Mouse (Mus musculus) intestine, embryonic 14.5 days (tissue): ENCODE results near the gene Sap30l. TPM values are rescaled to one million over a fixed set of nuclear protein-coding genes. Genes with fewer than 3 reads are reported as not detected.
"Not testable (repeated sequence)": the region's sequence is repeated elsewhere in the genome, so short reads cannot be mapped to it uniquely, and the experiment has no call there.

Experiments used
- ATAC-seq: fragments of 200-750 bp; cut with Nextera tagmentation; replicated peaks from 2 replicates; pipeline ENCODE4 v1.8.0; 2017; ENCODE audit warnings: low read depth, moderate number of reproducible peaks, moderate TSS enrichment, moderate library complexity; ENCODE audit not compliant: low FRiP score, low TSS enrichment
- DNase-seq: peaks from one replicate; pipeline ENCODE4 v3.0.0-alpha.2; 2018; ENCODE audit warnings: low spot score
- H3K27ac ChIP-seq: fragments of 300-500 bp; sonication (generic); 2 replicates; pipeline ENCODE4 v1.5.1; 2014; ENCODE audit warnings: low read depth, mild to moderate bottlenecking, control low read depth
- H3K27me3 ChIP-seq: fragments of 300-500 bp; sonication (generic); replicated peaks from 2 replicates; pipeline ENCODE4 v1.6.1; 2014; ENCODE audit warnings: low read length, control low read depth; ENCODE audit not compliant: control insufficient read depth, insufficient read depth
- H3K36me3 ChIP-seq: fragments of 300-500 bp; sonication (generic); 2 replicates; pipeline ENCODE4 v1.6.1; 2014; ENCODE audit warnings: low read length, control low read depth; ENCODE audit not compliant: control insufficient read depth, insufficient read depth
- H3K4me1 ChIP-seq: fragments of 300-500 bp; sonication (generic); replicated peaks from 2 replicates; pipeline ENCODE4 v1.6.1; 2014; ENCODE audit warnings: low read length, control low read depth, mixed read lengths; ENCODE audit not compliant: control insufficient read depth, insufficient read depth
- H3K4me2 ChIP-seq: fragments of 300-500 bp; sonication (generic); 2 replicates; pipeline ENCODE4 v1.6.1; 2014; ENCODE audit warnings: low read length
- H3K4me3 ChIP-seq: fragments of 300-500 bp; sonication (generic); 2 replicates; pipeline ENCODE4 v1.5.1; 2014; ENCODE audit warnings: low read depth, low read length, control low read depth, mixed read lengths
- H3K9ac ChIP-seq: fragments of 300-500 bp; sonication (generic); 2 replicates; pipeline ENCODE4 v1.6.1; 2014; ENCODE audit warnings: mild to moderate bottlenecking, low read length
- H3K9me3 ChIP-seq: fragments of 300-500 bp; sonication (generic); 2 replicates; pipeline ENCODE4 v1.6.1; 2016; ENCODE audit warnings: low read length, control low read depth; ENCODE audit not compliant: control insufficient read depth
- WGBS: fragments of 180-500 bp; shearing (Covaris S2); extraction: QIAGEN DNeasy Blood & Tissue Kit; methylation state at CpG from one replicate; pipeline ENCODE4 v1.1.7; 2014; 5-methylcytosine and 5-hydroxymethylcytosine counted together
- polyA plus RNA-seq: library from polyadenylated mRNA; unstranded; fragments of >200 nt; fragmentation: Nextera tagmentation; extraction: Ambion mirVana; gene quantifications from 2 replicates; pipeline ENCODE4 v1.2.1, GENCODE M21; 2014

Gene Sap30l
- polyA plus RNA-seq, 1 experiment from 2014 or later, result 15.0 TPM

DNA sequence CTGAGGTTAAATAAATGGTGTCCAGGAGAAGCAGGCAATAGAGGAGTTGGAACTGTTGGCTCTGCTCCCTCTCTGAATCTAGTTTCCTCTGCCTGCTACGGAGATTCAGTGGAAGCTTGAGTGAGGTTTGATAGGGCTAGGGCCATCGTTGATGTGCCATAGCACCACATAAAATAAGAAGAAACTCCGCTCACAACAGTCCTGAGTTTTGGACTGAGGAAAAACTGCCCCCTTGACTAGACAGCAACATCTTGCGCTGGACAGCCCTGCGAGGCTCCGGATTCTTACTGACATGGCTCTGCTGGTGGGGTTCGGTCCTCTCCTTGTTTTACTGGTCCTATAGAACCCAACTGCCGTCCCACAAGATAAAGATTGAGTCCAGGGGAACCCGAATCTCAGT, 35.0 kb downstream of the Sap30l start:
- ATAC-seq, result no peak
- H3K27me3 ChIP-seq, result peaks cover 37% of the 10 kb centered on the region
- peak; percentile 70 for DNase-seq
- no peaks in the 10 kb centered on the region for H3K36me3 ChIP-seq
- WGBS, result 18% methylated on average over 9 of the region's 9 CpGs
- peaks cover 37% of the 10 kb centered on the region for H3K4me1 ChIP-seq
- no peaks in the 10 kb centered on the region for H3K9me3 ChIP-seq
- H3K9ac ChIP-seq, result no peak overlapping the region
- peak overlapping the region; percentile 84 for H3K27ac ChIP-seq
- H3K4me2 ChIP-seq, result peak overlapping the region; percentile 52
- no peak overlapping the region for H3K4me3 ChIP-seq

- peak; percentile 62 for ATAC-seq
- H3K36me3 ChIP-seq, result no peaks in the 10 kb centered on the region
- no peaks in the 10 kb centered on the region for H3K9me3 ChIP-seq
- H3K27ac ChIP-seq, result peak overlapping the region; percentile 84
- H3K9ac ChIP-seq, result 0 out of 2 replicates have a peak overlapping the region, but pooled peaks have one; percentile 30
- peak; percentile 80 for DNase-seq
- peaks cover 37% of the 10 kb centered on the region for H3K4me1 ChIP-seq
- under 1% methylated on average over 38 of the region's 38 CpGs for WGBS
- H3K4me2 ChIP-seq, result peak overlapping the region; percentile 52
- H3K27me3 ChIP-seq, result peaks cover 35% of the 10 kb centered on the region
- peak overlapping the region; percentile 17 for H3K4me3 ChIP-seq
These were observed 35.6 kb downstream of the Sap30l start for GRCm38 (mm10) chr11:57836872-57837680.

GRCm38 (mm10) chr11:57837861-57838680, 36.6 kb downstream of the Sap30l start:
- no peak for ATAC-seq
- Histone ChIP-seq H3K4me3 (no peak overlapping the region), H3K36me3 (no peaks in the 10 kb centered on the region), H3K27me3 (peaks cover 30% of the 10 kb centered on the region), H3K9ac (no peak overlapping the region), H3K27ac (peak overlapping the region; percentile 84), H3K4me1 (peaks cover 36% of the 10 kb centered on the region), H3K4me2 (peak overlapping the region; percentile 52), H3K9me3 (no peaks in the 10 kb centered on the region)
- DNase-seq, result peak; percentile 74
- WGBS, result 6% methylated on average over 22 of the region's 22 CpGs

DNA sequence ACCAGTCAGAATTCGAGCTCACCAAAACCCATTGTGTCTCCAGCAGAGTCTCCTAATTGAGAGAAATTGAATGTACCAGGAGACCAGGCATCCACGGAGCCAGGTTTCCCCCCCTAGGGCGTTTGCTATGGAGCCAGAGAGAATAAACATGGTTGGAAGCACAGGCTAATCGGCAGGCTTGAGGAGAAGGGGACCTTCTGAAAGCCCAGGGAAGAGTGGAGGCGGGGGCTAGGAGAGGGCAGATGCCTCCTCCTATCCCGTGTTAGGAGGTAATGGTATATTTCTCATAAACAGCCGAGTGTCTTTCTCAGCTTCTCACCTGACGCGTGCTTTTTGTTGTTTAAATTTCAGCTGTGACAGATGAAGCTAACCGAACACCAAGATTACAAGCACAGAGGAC, 39.5 kb downstream of the Sap30l start:
- H3K27me3 ChIP-seq, result peaks cover 17% of the 10 kb centered on the region
- H3K27ac ChIP-seq, result no peak overlapping the region
- no peak for DNase-seq

GRCm38 (mm10) chr11:57841391-57841790, 40.0 kb downstream of the Sap30l start:
- Histone ChIP-seq H3K27me3 (peaks cover 13% of the 10 kb centered on the region), H3K27ac (no peak overlapping the region), H3K36me3 (no peaks in the 10 kb centered on the region), H3K9ac (no peak overlapping the region), H3K4me2 (no peak overlapping the region), H3K9me3 (no peaks in the 10 kb centered on the region), H3K4me3 (no peak overlapping the region), H3K4me1 (peaks cover 26% of the 10 kb centered on the region)
- ATAC-seq (no peak), DNase-seq (no peak)
- 37% methylated on average over 7 of the region's 7 CpGs for WGBS

More for the DNA sequence above, 39.5 kb downstream of the Sap30l start:
- no peaks in the 10 kb centered on the region for H3K9me3 ChIP-seq
- H3K4me3 ChIP-seq, result no peak overlapping the region
- peaks cover 26% of the 10 kb centered on the region for H3K4me1 ChIP-seq
- H3K9ac ChIP-seq, result no peak overlapping the region
- H3K36me3 ChIP-seq, result no peaks in the 10 kb centered on the region
- H3K4me2 ChIP-seq, result no peak overlapping the region
- no peak for ATAC-seq
- WGBS, result 19% methylated on average over 10 of the region's 10 CpGs

DNA sequence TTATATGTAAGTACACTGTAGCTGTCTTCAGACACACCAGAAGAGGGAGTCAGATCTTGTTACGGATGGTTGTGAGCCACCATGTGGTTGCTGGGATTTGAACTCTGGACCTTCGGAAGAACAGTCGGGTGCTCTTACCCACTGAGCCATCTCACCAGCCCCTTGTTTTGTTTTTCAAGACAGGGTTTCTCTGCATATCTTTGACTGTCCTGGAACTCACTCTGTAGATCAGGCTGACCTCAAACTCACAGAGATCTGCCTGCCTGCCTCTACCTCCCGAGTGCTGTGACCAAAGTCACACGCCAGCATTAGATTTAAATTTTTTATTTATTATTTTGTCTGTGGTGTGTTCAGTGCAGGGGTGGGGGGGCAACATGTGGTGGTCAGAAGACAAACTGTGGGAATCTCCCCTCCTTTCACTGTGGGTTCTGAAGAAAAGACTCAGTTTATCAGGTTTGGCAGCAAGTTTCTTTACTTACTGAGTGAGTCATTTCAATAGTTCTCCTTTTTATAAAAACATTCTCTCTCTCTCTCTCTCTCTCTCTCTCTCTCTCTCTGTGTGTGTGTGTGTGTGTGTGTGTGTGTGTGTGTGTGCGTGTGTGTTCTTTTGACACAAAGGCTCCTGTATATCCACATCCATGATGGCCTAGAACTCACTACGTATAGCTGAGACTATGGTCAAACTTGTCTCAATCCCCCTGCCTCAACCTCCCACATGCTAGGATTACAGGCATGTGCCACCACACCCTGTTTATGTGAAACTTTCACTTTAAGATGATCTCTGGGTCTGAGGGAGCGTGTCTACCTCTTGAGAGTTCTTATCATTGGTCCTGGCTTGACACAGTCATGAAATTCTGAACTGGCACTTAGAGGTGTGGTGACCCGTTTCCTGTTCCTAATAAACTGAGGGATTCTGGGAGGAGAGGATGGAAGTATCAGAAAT, 45.3 kb downstream of the Sap30l start:
- not testable (repeated sequence) for H3K36me3 ChIP-seq, H3K9me3 ChIP-seq, ATAC-seq, DNase-seq, H3K27ac ChIP-seq, H3K4me3 ChIP-seq, H3K4me2 ChIP-seq, H3K9ac ChIP-seq, H3K4me1 ChIP-seq, H3K27me3 ChIP-seq
- 79% methylated on average over 7 of the region's 9 CpGs for WGBS

DNA sequence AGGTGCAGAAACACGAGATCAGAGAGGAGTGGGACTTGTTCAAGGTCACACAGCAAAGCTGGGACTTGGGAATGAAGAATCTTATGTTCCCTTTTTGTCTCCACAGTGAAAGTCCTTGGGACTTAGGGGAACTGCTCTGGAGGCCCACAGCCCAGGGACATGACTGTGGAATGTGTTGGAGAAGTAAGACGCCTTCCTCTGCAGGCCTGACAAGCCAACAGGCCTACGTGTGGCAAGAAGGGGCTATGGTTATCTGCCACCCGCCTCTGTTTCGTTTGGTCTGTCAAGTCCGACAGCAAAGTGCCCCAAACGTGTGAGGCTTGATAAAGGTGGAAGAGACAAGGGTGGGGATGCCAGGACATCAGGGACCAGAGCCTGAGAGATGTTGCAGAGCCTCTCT, 46.0 kb downstream of the Sap30l start:
- ATAC-seq (no peak), DNase-seq (no peak)
- Histone ChIP-seq H3K27me3 (no peaks in the 10 kb centered on the region), H3K4me3 (no peak overlapping the region), H3K4me1 (peaks cover 3% of the 10 kb centered on the region), H3K36me3 (no peaks in the 10 kb centered on the region), H3K9me3 (no peaks in the 10 kb centered on the region), H3K27ac (no peak overlapping the region), H3K9ac (no peak overlapping the region), H3K4me2 (no peak overlapping the region)
- WGBS, result 65% methylated on average over 7 of the region's 7 CpGs

- Histone ChIP-seq H3K36me3 (no peaks in the 10 kb centered on the region), H3K27ac (no peak overlapping the region), H3K9me3 (no peaks in the 10 kb centered on the region), H3K4me1 (peaks cover 3% of the 10 kb centered on the region), H3K9ac (no peak overlapping the region), H3K27me3 (no peaks in the 10 kb centered on the region), H3K4me2 (no peak overlapping the region), H3K4me3 (no peak overlapping the region)
- ATAC-seq (no peak), DNase-seq (no peak)
- 57% methylated on average over 7 of the region's 7 CpGs for WGBS
These were observed 48.9 kb downstream of the Sap30l start for GRCm38 (mm10) chr11:57850298-57850697.
